Mouse (Mus musculus): ENCODE data around the gene Scn8a. TPM values are rescaled to one million over a fixed set of nuclear protein-coding genes. Genes with fewer than 3 reads are reported as not detected.

The Scn8a gene
- polyA plus RNA-seq, 1 experiment = not detected

GRCm38 (mm10) chr15:101094979-101095378 is 225.3 kb downstream of the Scn8a start:
- H3K4me3 ChIP-seq (ENCODE audit: insufficient read depth, low read length) = no peak overlapping the region
- TF ChIP-seq POLR2A (IDR thresholded peaks at IDR 0.05; ENCODE audit: borderline replicate concordance, low read depth, low read length) (no peak), CTCF (IDR thresholded peaks at IDR 0.05; ENCODE audit: low read depth, low read length) (no peak)
- peaks cover 16% of the 10 kb centered on the region for H3K4me1 ChIP-seq (ENCODE audit: control insufficient read depth, insufficient read depth, low read length)
- H3K27ac ChIP-seq (ENCODE audit: insufficient read depth, low read depth, low read length) = no peak overlapping the region

GRCm38 (mm10) chr15:101095392-101095791 is 225.7 kb downstream of the Scn8a start:
- H3K4me1 ChIP-seq (ENCODE audit: control insufficient read depth, insufficient read depth, low read length) = peaks cover 16% of the 10 kb centered on the region
- H3K4me3 ChIP-seq (ENCODE audit: insufficient read depth, low read length) = no peak overlapping the region
- no peak for TF ChIP-seq POLR2A (IDR thresholded peaks at IDR 0.05; ENCODE audit: borderline replicate concordance, low read depth, low read length)
- no peak for TF ChIP-seq CTCF (IDR thresholded peaks at IDR 0.05; ENCODE audit: low read depth, low read length)
- no peak overlapping the region for H3K27ac ChIP-seq (ENCODE audit: insufficient read depth, low read depth, low read length)

Other genes starting within 250 kb of the Scn8a start
- gene Smagp, start 232.9 kb upstream of the Scn8a start, polyA plus RNA-seq (2012; ENCODE audit: insufficient read depth, insufficient read length, missing spikeins) = 94.1 and 103 TPM in 2 replicates
- gene Bin2, start 200.3 kb upstream of the Scn8a start, polyA plus RNA-seq (2012; ENCODE audit: insufficient read depth, insufficient read length, missing spikeins) = 132 and 135 TPM in 2 replicates
- gene Cela1, start 181.9 kb upstream of the Scn8a start, polyA plus RNA-seq (2012; ENCODE audit: insufficient read depth, insufficient read length, missing spikeins) = 4.9 and 5.1 TPM in 2 replicates
- 11.5 and 14.9 TPM in 2 replicates for gene Galnt6, start 140.5 kb upstream of the Scn8a start, polyA plus RNA-seq (2012; ENCODE audit: insufficient read depth, insufficient read length, missing spikeins)
- gene Slc4a8, start 108.1 kb upstream of the Scn8a start, polyA plus RNA-seq (2012; ENCODE audit: insufficient read depth, insufficient read length, missing spikeins) = 0.85 TPM in 1 of 2 replicates, not detected in the other
- not detected in 2 replicates for gene Gm47841, start 177.5 kb downstream of the Scn8a start, polyA plus RNA-seq (2012; ENCODE audit: insufficient read depth, insufficient read length, missing spikeins)
- gene Fignl2, start 208.7 kb downstream of the Scn8a start, polyA plus RNA-seq (2012; ENCODE audit: insufficient read depth, insufficient read length, missing spikeins) = 2.8 and 2.9 TPM in 2 replicates
- not detected in 2 replicates for gene Ankrd33, start 245.9 kb downstream of the Scn8a start, polyA plus RNA-seq (2012; ENCODE audit: insufficient read depth, insufficient read length, missing spikeins)